Mouse (Mus musculus) E14TG2a.4 (cell line): ENCODE data around the gene Art3.

Source experiments
- CTCF ChIP-seq: conservative IDR thresholded peaks from 2 replicates; pipeline ENCODE4 v1.5.1; 2014; ENCODE audit warnings: low read length
- NANOG ChIP-seq: IDR thresholded peaks from 2 replicates; pipeline ENCODE4 v1.6.1; 2014; ENCODE audit warnings: borderline replicate concordance, low read length, mixed read lengths
- POU5F1 ChIP-seq: IDR thresholded peaks from 2 replicates; pipeline ENCODE4 v1.6.1; 2014; ENCODE audit warnings: low read length, borderline replicate concordance

- TF ChIP-seq CTCF (no peak), NANOG (no peak), POU5F1 (no peak)
These were observed 71.2 kb downstream of the Art3 start for GRCm38 (mm10) chr5:92402816-92403215.
